Mouse (Mus musculus): ENCODE data around the gene Angptl2.
"Not testable (repeated sequence)": the region's sequence is repeated elsewhere in the genome, so short reads cannot be mapped to it uniquely, and the experiment has no call there.

Gene Angptl2

DNA sequence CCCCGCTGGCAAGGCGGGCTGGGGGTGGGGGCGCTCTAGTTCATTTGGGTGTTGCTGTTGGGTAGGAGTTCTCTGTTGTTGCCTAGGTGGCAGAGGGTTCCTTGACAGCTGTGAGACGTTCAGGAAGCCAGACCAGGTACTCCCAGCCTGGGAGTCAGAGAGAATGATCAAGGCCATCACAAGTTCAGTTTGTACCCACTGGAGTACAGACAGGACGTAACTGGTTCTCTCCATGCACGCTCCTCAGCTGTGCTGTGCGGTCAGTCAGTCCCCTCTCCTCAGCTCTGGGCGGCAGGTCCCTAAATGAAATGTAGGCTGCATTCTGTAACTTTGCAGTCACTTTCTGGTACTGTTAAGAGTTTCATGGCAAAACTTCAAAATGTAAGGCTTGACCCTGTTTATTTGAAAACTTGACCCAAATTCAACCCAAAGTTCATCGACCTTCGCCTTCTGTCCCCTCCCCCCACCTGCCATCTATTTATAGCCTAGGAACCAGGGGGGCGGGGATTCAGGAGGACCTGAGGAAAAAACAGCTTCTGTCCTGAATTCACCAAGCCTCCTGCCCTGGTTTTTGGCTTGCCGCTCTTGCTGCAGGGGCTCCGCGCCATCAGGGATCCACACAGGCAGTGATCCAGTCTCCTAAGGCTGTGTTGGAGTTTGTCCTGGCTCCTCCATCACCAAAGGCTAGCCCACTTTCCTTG lies 15.4 kb upstream of the Angptl2 start:
- DNase-seq (ENCODE audit: low spot score in 2 of 2) = no peak

DNA sequence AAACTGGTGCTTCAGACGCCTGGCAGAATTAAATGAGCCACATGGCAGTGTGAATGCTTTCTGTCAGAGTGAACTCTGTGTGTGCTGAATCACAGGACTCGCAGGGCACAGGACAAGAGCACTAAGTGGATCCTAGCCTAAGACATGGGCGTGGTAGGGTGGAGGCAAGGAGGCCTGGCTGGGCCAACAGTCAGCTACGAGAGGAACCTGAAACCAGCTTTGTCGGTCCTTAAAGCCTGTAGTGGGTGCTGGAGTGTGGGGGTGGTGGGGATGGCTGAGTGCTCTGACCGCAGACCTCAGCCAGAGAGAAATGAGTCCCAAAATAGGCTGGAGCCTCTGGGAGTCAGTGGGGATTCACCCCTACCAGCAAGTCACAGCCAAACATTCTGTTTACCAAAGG lies 12.6 kb upstream of the Angptl2 start:
- no peak for DNase-seq (ENCODE audit: low spot score in 2 of 2)

DNA sequence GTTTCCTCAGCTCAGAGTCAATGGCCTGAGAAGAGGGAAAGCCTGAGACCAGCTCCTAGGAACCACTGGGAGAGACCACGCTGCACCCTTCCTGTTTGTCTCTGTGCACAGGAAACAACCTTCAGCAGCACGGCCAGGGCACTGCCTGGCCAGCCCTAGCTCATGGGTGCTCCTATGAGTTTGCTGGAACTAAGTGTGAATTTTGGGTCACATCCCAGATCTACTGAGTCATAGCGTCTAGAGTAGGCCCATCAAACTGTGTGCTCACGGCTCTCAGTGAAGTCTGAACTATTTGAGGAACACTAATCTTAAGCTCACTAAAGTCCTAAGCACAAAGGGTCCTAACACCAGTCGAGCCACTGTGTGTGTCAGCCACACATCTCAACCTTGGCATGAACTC lies 10.9 kb upstream of the Angptl2 start:
- DNase-seq (ENCODE audit: low spot score in 2 of 2) = no peak

DNA sequence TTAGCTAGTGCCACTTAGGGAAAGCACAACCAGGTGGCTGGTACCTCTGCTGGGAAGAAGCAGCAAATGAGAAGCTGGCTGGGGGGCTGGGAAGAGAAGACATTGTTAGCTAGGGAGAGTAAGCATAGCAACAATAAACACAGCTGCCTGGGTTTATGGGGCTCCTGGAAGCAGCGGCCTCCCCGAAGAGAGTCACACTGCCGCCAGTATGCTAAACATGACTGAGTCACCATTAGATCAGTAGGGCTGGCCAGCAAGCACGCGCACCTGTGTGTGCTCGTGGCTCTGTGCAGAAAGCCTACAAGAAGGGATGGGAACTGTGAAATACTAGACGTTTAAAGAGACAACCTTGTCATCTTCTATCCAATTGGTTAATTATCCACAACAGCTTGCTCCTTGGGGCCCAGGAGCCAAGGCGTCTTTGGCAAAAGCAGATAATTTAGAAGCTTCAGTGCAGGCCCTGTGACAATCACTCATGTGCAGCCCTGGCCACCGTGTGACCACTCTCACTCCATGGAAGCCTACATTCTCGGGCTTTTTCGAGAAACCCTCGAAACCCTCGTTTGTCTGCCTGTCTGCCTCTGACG lies 9.8 kb upstream of the Angptl2 start:
- no peak for DNase-seq (ENCODE audit: low spot score in 2 of 2)

DNA sequence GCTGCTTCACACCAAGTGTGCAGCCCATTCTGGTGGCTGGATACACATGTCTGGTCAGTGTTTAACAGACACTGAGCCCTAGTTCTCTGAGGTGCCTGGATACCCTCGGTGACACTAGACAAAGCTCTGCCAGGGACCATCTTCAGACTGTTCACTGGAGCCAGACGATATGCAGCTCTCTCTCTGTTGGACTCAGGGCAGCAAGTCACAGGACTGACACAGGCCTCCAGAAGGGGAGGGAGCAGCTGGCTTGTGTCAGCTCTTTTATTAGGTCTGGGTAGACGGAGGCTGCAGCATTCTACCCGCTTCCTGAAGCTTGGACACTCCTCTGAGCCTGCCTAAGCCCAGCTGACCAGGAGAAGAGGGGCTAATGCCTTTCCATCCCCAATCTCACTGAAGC lies 8.8 kb upstream of the Angptl2 start:
- no peak for DNase-seq (ENCODE audit: low spot score in 2 of 2)

DNA sequence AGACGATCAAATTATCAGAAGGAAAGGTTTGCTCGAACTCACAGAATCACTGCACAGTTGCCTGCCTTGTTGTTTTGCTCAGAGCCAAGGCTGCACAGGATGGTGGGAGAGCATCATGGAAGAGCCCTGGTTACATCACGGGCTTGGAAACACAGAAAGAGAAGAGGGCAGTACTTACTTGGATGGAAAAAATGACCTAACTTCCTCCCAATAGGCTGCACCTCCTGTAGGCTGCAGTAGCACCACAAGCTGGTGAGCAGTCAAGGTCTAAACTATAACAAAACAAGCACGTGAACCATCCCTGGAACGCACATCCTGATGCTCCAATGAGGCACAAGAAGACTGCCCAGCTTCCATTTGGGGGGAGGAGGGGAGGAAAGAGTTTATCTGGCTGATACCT lies 7.7 kb upstream of the Angptl2 start:
- DNase-seq (ENCODE audit: low spot score in 2 of 2) = no peak

DNA sequence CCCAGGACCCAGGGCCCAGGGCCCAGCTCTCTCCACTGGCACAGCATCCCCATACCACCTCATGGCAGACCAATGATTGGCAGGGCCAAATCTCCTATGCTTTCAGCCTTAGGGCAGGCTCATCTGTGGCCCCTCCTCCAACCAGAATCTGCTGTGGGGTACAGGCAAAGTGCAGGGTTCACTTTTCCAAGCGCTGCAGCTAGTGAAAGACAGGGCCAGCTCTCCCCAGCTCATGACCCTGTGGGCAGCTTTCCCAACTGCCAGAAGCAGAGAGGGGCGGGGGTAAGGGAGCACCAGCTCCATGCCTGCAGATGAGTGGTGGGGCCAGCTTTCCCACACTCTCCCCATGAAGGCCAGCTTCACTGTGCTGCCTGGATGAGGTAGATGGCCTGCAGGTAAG lies 5.0 kb upstream of the Angptl2 start:
- no peak for DNase-seq (ENCODE audit: low spot score in 2 of 2)

DNA sequence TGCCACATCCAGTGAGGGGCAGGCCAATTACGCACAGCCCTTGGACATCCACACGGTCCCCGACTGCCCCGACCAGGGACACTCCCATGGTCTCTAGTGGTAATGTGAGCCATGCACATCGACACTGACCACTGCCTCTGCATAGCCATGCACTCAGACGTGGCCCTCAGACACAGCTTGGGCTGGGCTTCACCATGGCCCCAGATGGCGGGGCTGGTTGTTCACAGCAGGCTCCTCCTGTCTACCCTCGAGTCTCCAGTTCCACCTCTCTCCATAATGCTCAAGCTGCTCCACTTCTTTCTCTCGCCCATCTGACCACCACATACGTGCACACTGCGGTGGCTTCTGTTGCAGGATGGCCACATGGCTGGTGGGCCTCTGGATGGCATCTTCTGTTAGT lies 4.6 kb upstream of the Angptl2 start:
- not testable (repeated sequence) for DNase-seq (ENCODE audit: low spot score in 2 of 2)

DNA sequence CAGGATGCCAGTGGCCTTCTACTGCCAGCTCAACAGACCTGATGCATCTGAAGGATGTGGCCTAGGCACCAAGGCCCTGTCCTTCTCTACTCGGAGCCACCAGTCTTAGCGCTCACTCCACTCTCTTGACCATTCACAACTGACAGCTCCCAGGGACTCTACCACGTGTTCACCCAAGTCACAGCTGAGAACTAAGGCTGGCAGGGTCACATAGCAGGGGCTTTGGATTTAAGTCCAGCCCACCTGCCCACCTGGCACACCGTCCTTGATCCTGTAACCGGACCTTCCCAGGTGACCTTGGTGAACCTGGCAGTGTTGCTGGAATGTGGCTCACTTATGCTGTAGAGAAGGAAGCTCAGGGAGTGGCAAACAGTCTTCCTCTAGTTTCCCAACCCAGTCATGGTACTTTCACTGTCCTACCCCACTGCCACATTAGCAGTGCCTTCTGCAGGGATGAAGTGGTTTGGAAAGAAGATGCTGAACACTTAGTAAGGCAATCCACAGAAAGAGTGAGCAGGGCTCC lies 631 bp upstream of the Angptl2 start:
- DNase-seq (ENCODE audit: low spot score in 2 of 2) = no peak

DNA sequence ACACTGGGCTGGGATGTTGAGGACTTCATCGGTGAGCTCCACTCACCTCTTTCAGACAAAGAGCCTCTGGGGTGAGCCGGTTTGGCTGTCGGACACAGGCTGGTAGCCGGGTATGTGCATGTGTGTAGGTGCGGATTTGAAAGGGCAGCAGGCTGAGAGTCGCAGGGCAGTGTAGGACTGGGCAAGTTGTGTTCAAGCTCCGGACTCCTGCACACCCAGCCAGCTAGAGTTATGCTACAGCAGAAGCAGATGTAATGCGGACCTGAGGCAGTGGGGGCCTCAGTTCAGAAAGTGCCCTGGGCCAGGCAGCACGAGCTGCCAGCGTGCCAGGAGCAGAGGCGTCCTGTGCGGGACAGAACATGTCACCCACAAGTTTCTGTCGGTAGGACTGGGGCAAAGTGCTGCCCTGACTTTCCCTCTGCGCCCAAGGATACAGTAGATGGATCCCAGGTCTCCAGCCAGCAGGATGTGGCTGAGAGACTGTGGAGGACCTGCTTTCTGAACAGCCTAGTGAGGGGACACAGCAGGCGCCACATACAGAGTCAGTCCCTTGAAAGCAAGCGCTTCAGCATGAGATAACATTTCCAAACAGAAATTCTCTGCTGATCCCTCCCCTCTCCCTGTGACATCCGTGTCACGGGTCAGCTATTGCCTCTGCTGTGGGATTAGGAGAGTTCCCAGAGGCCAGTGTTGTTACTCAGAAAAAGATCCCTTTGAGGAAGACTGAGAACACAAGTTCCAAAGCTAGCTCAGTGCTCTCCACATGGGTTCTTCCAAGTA lies 966 bp downstream of the Angptl2 start:
- no peak for DNase-seq (ENCODE audit: low spot score in 2 of 2)

DNA sequence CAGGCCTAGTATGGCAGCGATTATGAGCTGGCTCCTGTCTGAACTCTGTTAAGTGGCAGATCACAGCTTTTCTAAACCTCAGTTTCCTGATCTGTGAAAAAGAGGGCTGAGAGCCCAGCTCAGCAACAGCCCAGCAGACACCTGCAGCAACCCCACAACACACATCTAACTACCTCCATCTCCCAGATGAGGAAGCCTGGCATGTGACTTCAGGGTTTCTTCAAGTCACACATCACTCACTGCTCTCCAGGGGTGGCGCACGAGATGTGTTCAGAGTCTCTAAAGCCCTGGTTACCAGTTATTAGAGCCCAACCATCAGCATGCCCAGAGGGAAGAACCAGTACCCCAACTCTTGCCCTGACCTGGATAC lies 1.5 kb downstream of the Angptl2 start:
- DNase-seq (ENCODE audit: low spot score in 2 of 2) = no peak

DNA sequence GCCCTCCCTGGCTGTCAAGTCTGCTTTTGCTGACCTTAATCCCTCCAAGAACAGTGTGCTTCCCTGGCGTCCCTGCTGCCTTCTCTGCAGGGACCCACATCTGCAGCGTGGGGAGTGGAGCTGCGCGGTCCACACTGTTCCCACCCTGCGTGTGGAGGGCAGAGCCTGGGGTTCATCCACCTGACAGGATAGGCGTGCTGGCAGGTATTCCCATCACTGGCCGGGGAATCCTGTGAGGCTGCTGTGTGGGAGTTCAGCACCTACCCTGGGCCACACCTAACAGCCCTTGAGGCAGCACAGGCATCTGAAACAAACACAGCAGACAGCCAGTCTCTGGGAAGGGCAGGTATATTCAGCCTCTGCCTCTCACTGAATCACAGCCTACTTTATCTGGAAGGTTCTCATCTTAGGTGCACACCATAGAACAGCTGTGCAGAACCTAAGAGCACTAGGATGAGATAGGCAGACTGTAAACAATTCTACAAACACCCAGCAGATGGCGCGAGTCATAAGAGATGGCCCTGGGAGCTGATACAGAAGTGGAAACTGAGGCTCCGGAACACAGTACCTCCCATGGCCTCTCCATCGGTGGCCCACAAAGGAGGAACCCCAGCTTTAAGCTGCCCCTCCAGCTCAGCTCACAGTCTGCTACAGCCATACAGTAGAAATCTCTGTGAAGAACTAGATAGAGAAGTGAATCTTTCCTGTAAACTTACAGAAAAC lies 3.2 kb downstream of the Angptl2 start:
- DNase-seq (ENCODE audit: low spot score in 2 of 2) = peak in 1 of 2 experiments; percentile 58

DNA sequence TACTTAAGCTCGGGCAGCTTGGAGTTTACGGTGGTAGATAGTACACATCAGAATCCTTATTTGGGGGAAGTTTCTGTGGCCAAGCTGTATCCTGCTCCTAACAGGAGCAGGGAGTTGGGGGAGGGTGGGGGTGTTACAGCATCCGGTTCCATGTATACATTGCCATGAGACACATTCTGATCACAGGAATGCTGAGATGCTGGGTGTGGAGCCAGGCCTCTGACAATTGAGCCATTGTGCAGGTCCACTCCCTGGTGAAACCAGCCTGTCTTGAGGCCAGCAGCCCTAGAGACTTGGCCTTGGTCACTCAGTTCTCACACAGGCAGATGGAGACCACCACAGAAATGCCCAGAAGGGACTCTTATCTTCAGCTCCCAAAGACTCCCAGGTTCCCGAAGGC lies 3.8 kb downstream of the Angptl2 start:
- DNase-seq (ENCODE audit: low spot score in 2 of 2) = no peak

DNA sequence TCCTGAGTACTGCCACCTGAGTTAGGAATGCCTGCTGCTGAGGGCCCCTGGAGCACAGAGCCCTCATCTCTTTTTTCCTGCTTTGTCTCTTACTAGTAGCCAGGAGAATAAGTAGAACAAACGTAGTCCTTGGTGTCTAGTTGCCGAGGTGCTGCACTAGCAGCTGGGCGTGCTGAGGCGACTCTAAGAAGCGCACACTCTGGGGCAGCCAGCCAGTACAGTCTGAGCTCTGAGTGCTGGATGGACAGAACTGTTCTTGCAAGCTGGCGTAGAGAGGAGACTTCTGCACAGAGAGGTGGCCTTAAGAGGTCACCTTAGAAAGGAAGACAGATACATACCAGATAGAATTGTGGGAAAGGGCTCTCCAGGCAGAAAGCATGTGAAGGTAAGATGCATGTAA lies 4.4 kb downstream of the Angptl2 start:
- DNase-seq (ENCODE audit: low spot score in 2 of 2) = no peak

DNA sequence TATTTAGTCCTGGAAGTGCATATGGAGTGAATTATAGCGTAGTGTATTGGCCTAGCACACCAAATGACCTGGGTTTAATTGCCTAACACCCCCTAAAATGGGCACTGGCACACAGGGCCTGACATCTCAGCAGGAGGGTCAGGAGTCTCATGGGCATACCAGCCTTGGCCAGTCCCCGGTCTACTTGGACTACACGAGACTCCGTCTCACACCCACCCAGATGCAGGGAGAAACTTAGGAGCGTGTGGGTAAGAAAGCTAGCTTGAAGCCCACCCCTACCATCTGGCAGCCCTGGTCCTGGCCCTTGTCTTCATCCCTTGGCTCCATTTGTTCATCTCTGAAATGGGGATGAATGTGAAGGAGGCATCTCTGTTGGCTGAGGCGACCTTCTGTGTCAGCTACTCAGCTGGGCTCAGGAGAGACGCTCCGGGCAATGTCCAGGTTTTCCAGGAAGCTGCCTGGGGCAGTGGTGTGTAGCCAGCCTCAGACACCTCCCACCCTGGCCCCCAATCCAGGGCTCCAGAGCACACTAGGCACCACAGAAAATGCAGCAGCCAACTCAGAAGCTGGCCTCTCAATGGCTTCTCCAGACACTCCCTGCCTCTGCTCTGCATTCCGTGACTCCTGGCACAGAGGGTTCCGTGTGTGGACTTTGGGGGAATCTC lies 4.9 kb downstream of the Angptl2 start:
- no peak for DNase-seq (ENCODE audit: low spot score in 2 of 2)

DNA sequence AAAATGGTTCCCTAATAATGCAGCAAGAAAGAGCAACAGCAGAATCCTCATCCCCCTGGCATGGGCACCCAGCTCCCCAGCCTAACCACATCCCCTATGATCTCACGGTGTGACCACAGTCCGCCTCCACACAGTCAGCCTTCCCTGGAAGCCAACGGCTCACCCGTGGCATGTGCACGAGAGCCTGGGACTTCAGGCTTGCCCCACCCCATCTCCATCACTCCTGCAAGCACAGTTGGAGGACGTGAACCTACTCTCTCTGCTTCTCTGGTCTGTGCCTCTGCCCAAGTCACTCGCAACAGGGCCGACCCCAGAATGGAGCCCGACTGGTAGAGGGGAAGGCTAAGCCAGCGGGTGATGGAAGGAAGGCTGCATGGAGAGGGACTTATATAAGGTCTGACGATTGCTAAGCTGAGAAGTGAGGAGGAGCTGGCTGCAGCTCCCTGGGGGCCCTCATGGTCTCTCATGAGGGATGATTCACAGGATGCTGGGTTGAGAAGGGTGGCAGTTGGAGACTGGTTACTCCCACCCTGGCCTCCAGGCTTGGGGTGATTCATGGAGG lies 5.6 kb downstream of the Angptl2 start:
- DNase-seq (ENCODE audit: low spot score in 2 of 2) = peak; percentile 59 to 61

DNA sequence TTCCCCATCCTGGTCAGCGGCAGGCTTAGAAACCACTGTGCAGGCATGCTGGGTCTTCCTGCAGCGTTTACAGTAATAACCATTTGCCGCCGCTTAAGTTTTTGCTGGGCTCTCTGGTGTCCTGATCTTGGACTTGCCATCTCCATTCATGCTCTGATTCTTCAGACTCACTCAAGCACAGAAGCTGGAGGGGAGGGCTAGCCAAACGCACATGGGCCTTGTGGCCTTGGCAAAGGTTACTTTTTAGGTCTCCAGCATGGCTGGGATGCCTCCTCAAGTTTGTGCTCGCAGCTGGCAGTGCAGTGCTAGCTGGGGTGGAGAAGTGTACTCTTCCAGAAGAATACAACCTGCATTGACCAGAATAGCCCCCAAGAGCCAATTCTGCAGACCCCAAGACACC lies 6.6 kb downstream of the Angptl2 start:
- DNase-seq (ENCODE audit: low spot score in 2 of 2) = no peak

DNA sequence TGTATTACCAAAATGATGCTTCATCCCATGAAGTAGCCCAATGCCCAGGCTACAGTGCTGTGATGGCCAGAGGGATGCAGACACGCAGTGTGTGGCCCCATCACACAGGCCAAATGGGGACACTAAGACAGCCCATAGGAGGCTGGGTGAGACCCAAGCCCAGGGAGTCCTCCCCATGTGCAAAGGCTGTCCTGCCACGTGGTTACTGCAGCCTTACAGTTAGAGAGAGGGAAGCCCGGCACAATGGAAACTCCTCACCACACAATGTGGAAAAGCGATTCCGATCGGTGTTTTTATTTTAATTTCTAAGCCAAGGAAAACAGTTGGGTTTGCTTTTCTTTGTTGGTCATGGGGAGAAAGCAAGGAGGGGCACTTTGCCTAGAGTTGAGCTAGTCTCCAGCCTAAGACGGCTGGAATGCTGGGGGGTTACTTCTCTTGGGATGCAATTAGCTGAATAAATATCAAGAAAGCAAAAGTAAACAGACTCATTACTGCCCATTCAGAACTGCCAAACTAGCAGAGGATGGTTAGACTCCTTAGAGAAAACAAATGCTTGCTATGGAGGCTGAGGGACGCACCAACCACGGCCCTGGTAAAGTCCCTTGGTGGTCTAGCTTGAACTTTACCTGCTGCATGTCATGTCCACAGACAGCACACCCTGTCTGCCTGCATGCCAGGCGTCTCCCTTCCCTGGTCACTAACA lies 7.9 kb downstream of the Angptl2 start:
- no peak for DNase-seq (ENCODE audit: low spot score in 2 of 2)

DNA sequence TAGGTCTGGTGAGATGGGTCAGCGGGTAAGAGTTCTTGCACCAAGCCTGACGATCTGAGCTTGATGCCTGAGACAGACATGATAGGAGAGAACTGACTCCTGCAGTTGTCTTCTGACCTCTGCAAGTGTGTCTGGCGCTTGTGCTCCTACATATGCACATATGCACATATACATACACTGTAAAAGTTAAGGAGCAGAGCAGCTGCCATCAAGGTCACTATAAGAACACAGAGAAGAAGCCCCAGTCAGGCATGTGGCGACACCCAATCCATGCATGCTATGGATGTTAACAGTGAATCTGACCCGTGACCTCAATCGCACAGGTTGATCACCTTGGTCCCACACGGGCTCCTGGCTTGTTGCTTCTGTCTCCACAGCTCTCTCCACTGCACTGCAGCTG lies 10.1 kb downstream of the Angptl2 start:
- DNase-seq (ENCODE audit: low spot score in 2 of 2) = no peak

DNA sequence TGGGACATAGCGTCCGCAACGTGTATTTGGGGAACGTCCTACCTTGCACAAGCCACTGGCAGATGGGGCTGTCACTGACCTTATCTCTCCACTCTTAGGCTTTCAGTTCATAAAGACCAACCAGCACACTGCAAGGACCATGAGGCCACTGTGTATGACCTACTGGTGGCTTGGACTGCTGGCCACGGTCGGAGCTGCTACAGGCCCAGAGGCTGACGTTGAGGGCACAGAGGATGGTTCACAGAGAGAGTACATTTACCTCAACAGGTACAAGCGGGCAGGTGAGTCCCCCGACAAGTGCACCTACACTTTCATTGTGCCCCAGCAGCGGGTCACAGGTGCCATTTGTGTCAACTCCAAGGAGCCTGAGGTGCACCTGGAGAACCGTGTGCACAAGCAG lies 12.2 kb downstream of the Angptl2 start:
- no peak for DNase-seq (ENCODE audit: low spot score in 2 of 2)

DNA sequence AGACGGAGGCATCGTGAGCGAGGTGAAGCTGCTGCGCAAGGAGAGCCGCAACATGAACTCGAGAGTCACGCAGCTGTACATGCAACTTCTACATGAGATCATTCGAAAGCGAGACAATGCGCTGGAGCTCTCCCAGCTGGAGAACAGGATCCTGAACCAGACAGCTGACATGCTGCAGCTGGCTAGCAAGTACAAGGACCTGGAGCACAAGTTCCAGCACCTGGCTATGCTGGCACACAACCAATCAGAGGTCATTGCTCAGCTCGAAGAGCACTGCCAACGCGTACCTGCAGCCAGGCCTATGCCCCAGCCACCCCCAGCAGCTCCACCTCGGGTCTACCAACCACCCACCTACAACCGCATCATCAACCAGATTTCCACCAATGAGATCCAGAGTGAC lies 12.7 kb downstream of the Angptl2 start:
- no peak for DNase-seq (ENCODE audit: low spot score in 2 of 2)
